Mouse (Mus musculus): Measurements from ENCODE around the gene Olfr798.

The Olfr798 gene

GRCm38 (mm10) chr10:129627834-129628233 lies at the start of gene Olfr798:
TSS of gene Olfr798 (minus strand) at chr10:129627934.
- no peak for DNase-seq (ENCODE audit: low spot score)

- no peak for DNase-seq (ENCODE audit: low spot score)
These were observed 46.0 kb upstream of the Olfr798 start, which contains the start of gene Olfr801 for GRCm38 (mm10) chr10:129673765-129674164. TSS of gene Olfr801 (minus strand) at chr10:129673865.

GRCm38 (mm10) chr10:129657394-129657793 lies 29.7 kb upstream of the Olfr798 start, which contains the start of gene Olfr800:
TSS of gene Olfr800 (plus strand) at chr10:129657694.
- DNase-seq (ENCODE audit: low spot score), result no peak

DNA sequence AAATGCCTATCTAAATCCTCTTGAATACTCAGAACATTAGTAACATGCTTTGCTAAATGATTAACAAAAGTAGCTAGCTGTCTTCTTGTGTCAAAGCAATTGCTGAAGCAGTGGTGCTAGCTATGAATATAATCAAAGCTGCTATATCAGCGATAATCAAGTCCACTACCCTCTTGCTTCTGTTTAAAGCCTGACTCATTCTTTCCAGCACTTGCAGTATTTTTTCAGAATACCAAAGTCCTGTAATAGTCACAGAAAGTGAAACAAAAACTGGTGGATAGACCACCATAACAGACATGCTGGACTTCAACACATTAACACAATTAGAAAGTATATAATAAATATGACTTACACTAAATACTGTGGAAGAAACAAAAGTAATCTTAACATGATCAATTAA lies 24.0 kb upstream of the Olfr798 start:
- no peak for DNase-seq (ENCODE audit: low spot score)

- DNase-seq (ENCODE audit: low spot score), result no peak
These were observed 9.4 kb upstream of the Olfr798 start, which contains the start of gene Olfr799 for GRCm38 (mm10) chr10:129637184-129637583. TSS of gene Olfr799 (plus strand) at chr10:129637484.

DNA sequence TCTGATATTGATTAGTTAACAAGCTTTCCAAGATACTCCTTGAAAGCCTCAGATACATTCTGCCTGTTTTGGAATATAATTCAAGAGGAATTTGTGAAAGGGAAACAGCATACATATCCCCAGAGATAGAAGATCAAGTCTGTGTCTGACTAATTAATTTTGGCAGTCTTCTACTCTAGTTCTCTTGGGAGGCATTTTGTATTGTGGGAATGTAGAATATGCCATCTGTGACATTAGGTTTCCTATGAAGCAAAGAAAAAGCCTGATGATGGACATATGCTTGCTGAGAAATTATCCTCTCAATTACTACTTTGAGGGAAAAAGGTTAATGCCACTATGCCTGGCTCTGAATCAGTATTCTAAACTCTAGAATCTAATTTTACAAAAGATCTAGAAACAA lies 4.5 kb downstream of the Olfr798 start:
- no peak for DNase-seq (ENCODE audit: low spot score)

DNA sequence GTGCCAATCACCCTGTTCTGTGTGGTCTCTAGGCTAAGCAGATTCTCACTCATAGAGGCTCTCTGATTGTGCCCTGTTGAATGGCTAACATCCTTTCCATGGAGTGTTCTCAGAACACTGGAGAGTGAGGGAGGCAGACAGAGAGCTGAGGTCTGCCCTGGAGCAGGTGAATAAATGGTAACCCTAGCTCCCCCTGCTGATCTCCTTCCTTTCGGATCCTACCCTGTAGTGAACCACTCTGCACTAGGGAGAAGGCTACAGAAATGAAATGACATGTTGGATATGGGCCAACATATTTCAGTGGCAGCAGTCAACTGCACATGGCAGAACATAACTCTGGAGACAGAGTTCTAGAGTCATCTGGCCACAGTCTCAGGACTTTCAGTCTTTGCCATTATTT lies 6.0 kb downstream of the Olfr798 start:
- no peak for DNase-seq (ENCODE audit: low spot score)

DNA sequence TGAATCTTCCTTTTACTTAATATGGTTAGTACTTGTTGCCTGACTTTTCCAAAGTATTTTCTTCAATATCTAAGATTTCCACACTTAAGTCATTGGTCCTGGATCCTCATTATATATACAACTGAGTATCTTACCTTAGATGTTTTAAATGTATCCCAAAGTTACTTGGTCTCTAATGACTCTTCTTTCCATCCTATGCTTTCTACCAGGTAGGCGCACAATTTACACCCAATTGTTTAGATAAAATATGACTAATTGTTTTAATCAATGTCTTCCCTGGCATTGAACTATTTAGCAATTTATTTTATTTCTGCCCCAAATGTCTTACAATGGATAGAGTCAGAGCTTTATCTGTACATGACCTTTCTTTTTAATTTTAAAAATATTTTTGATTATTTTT lies 15.3 kb downstream of the Olfr798 start, which contains the start of gene Olfr796:
TSS of gene Olfr796 (minus strand) at position 101 of the 400 bp plus-strand sequence.
- no peak for DNase-seq (ENCODE audit: low spot score)

GRCm38 (mm10) chr10:129577066-129577465 lies 50.7 kb downstream of the Olfr798 start:
- no peak for DNase-seq (ENCODE audit: low spot score)
